Mouse (Mus musculus): ENCODE measurements at regions not wholly inside any gene's neighbourhood (a gene's known extent, or its start where the extent isn't known, plus 50 kb on each side); places are given as distances from the start of the nearest gene placed in this dataset.

DNA sequence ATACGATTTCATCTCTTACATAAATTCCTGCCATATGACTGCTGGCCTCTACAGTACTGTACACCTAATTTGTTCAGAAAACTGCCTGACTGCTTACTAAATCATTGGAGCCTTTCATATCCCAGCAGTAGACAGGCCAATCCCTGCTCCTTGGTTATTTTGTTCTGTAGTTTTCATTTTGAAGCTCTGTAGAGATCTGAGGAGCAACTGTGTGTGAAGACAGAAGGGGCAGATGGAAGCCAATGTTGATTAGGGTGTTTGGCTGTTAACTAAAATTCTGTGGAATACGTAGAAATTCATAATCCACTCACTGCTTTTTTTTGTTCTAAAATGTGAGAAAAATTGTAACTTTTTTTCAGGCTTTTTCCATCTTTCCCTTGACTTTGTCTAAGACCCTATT lies 573.1 kb downstream of the Ets1 start:
- H3K27ac ChIP-seq (ENCODE audit: low read depth, low read length) = no peak overlapping the region
- H3K27me3 ChIP-seq (ENCODE audit: control insufficient read depth, insufficient read depth, low read length) = no peaks in the 10 kb centered on the region
- H3K4me2 ChIP-seq (replicated peaks; ENCODE audit: low read depth, low read length) = no peak overlapping the region
- ATAC-seq (ENCODE audit: low FRiP score) (no peak), DNase-seq (ENCODE audit: low spot score) (no peak)
- WGBS = 89% methylated on average over 2 of the region's 2 CpGs
- no peak overlapping the region for H3K9ac ChIP-seq (ENCODE audit: low read depth, low read length)
- H3K4me1 ChIP-seq (replicated peaks; ENCODE audit: control insufficient read depth, insufficient read depth, low read length) = no peaks in the 10 kb centered on the region
- no peak overlapping the region for H3K4me3 ChIP-seq (ENCODE audit: low read depth, low read length)
- H3K36me3 ChIP-seq (ENCODE audit: control insufficient read depth, insufficient read depth, low read length) = no peaks in the 10 kb centered on the region
- H3K9me3 ChIP-seq (ENCODE audit: control insufficient read depth, low read length) = no peaks in the 10 kb centered on the region

DNA sequence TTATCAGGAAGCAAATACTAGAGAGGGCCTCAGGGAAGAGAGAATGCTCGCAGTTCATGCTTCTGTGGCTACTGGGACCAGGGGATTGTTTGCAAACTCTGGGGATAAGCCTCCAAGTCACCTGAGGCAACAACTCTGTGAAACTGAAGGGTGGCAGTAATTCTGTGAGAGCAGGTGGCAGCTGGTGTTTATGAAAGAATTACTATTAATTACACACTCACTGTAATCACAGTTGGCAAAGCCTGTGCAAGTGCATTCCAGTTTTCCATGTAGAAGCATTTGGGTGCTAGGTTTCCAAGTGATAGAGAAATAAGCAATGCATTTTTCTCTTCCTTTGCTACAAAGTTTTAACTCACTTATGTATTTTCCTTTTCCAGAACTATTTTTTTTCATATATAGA lies 578.5 kb downstream of the Ets1 start:
- H3K36me3 ChIP-seq (ENCODE audit: control insufficient read depth, insufficient read depth, low read length) = no peaks in the 10 kb centered on the region
- no peak overlapping the region for H3K4me2 ChIP-seq (replicated peaks; ENCODE audit: low read depth, low read length)
- H3K9me3 ChIP-seq (ENCODE audit: control insufficient read depth, low read length) = no peaks in the 10 kb centered on the region
- DNase-seq (ENCODE audit: low spot score) (no peak), ATAC-seq (ENCODE audit: low FRiP score) (no peak)
- WGBS = 81% methylated on average over 1 of the region's 1 CpGs
- H3K27me3 ChIP-seq (ENCODE audit: control insufficient read depth, insufficient read depth, low read length) = no peaks in the 10 kb centered on the region
- H3K4me3 ChIP-seq (ENCODE audit: low read depth, low read length) = no peak overlapping the region
- no peaks in the 10 kb centered on the region for H3K4me1 ChIP-seq (replicated peaks; ENCODE audit: control insufficient read depth, insufficient read depth, low read length)
- no peak overlapping the region for H3K27ac ChIP-seq (ENCODE audit: low read depth, low read length)
- no peak overlapping the region for H3K9ac ChIP-seq (ENCODE audit: low read depth, low read length)

GRCm38 (mm10) chr9:33220981-33221380 lies 585.0 kb downstream of the Ets1 start:
- no peak overlapping the region for H3K27ac ChIP-seq (ENCODE audit: low read depth, low read length)
- H3K36me3 ChIP-seq (ENCODE audit: control insufficient read depth, insufficient read depth, low read length) = no peaks in the 10 kb centered on the region
- H3K27me3 ChIP-seq (ENCODE audit: control insufficient read depth, insufficient read depth, low read length) = no peaks in the 10 kb centered on the region
- H3K4me2 ChIP-seq (replicated peaks; ENCODE audit: low read depth, low read length) = no peak overlapping the region
- WGBS = 82% methylated on average over 4 of the region's 4 CpGs
- H3K9ac ChIP-seq (ENCODE audit: low read depth, low read length) = no peak overlapping the region
- no peaks in the 10 kb centered on the region for H3K4me1 ChIP-seq (replicated peaks; ENCODE audit: control insufficient read depth, insufficient read depth, low read length)
- H3K4me3 ChIP-seq (ENCODE audit: low read depth, low read length) = no peak overlapping the region
- DNase-seq (ENCODE audit: low spot score) = no peak
- ATAC-seq (ENCODE audit: low FRiP score) = no peak
- H3K9me3 ChIP-seq (ENCODE audit: control insufficient read depth, low read length) = no peaks in the 10 kb centered on the region

- DNase-seq (ENCODE audit: low spot score) = no peak
- H3K27ac ChIP-seq (ENCODE audit: low read depth, low read length) = no peak overlapping the region
- H3K9ac ChIP-seq (ENCODE audit: low read depth, low read length) = no peak overlapping the region
- no peak overlapping the region for H3K4me3 ChIP-seq (ENCODE audit: low read depth, low read length)
- ATAC-seq (ENCODE audit: low FRiP score) = no peak
- H3K27me3 ChIP-seq (ENCODE audit: control insufficient read depth, insufficient read depth, low read length) = no peaks in the 10 kb centered on the region
- H3K9me3 ChIP-seq (ENCODE audit: control insufficient read depth, low read length) = no peaks in the 10 kb centered on the region
- no peaks in the 10 kb centered on the region for H3K4me1 ChIP-seq (replicated peaks; ENCODE audit: control insufficient read depth, insufficient read depth, low read length)
- 82% methylated on average over 11 of the region's 11 CpGs for WGBS
- no peak overlapping the region for H3K4me2 ChIP-seq (replicated peaks; ENCODE audit: low read depth, low read length)
- no peaks in the 10 kb centered on the region for H3K36me3 ChIP-seq (ENCODE audit: control insufficient read depth, insufficient read depth, low read length)
Measured at GRCm38 (mm10) chr9:33222066-33222805, 586.2 kb downstream of the Ets1 start.

GRCm38 (mm10) chr9:33233699-33234131 lies 597.7 kb downstream of the Ets1 start:
- WGBS = 18% methylated on average over 9 of the region's 9 CpGs

DNA sequence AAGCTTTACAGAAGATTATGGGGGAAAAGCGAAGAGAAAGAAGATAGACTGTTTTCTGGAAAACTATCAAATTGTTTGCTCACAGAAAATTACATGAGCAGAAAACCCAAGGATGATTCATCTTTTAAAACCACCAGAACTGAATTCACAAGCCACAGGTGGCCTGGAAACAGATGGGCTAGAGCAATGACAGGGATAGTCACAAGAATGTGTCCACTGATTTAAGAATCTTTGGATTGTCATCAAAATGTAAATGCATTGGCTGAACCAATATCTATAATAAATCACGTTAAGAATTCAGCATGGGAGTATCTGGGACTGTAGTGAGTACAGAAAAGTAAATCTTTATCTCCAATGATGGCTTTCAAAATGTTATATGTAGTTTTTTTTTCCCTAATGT lies 602.2 kb downstream of the Ets1 start:
- Histone ChIP-seq H3K9me3 (ENCODE audit: control insufficient read depth, low read length) (no peaks in the 10 kb centered on the region), H3K4me3 (ENCODE audit: low read depth, low read length) (no peak overlapping the region), H3K36me3 (ENCODE audit: control insufficient read depth, insufficient read depth, low read length) (no peaks in the 10 kb centered on the region), H3K27me3 (ENCODE audit: control insufficient read depth, insufficient read depth, low read length) (no peaks in the 10 kb centered on the region), H3K27ac (ENCODE audit: low read depth, low read length) (no peak overlapping the region), H3K4me1 (replicated peaks; ENCODE audit: control insufficient read depth, insufficient read depth, low read length) (no peaks in the 10 kb centered on the region), H3K9ac (ENCODE audit: low read depth, low read length) (no peak overlapping the region), H3K4me2 (replicated peaks; ENCODE audit: low read depth, low read length) (no peak overlapping the region)
- DNase-seq (ENCODE audit: low spot score) (no peak), ATAC-seq (ENCODE audit: low FRiP score) (no peak)
- 88% methylated on average over 2 of the region's 2 CpGs for WGBS

More at GRCm38 (mm10) chr9:33233699-33234131, 597.7 kb downstream of the Ets1 start:
- H3K27me3 ChIP-seq (ENCODE audit: control insufficient read depth, insufficient read depth, low read length) = no peaks in the 10 kb centered on the region
- H3K27ac ChIP-seq (ENCODE audit: low read depth, low read length) = no peak overlapping the region
- H3K4me1 ChIP-seq (replicated peaks; ENCODE audit: control insufficient read depth, insufficient read depth, low read length) = no peaks in the 10 kb centered on the region
- ATAC-seq (ENCODE audit: low FRiP score) (peak; percentile 77; the same call in 1 of the 2 replicates), DNase-seq (ENCODE audit: low spot score) (peak; percentile 12)
- no peaks in the 10 kb centered on the region for H3K9me3 ChIP-seq (ENCODE audit: control insufficient read depth, low read length)
- no peak overlapping the region for H3K4me2 ChIP-seq (replicated peaks; ENCODE audit: low read depth, low read length)
- H3K4me3 ChIP-seq (ENCODE audit: low read depth, low read length) = no peak overlapping the region
- H3K36me3 ChIP-seq (ENCODE audit: control insufficient read depth, insufficient read depth, low read length) = no peaks in the 10 kb centered on the region
- H3K9ac ChIP-seq (ENCODE audit: low read depth, low read length) = no peak overlapping the region

DNA sequence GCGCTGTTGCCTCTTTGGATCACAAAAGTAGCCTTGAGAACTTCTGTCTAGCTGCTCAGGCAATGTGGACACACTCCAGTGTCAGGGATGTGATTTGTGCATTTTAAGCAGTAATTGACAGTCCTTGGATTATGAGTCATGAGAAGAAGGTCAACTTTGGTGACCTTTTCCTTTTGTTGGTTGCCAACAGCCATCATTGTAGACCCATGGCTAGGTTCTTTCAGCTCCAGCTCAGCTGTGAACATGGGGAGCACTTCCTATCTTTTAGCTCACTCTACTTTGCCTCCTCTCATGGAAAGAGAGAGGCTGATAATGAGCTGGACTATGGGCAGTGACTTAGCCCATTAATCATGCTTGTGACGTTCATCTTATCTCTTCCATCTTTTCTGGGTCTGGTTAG lies 602.8 kb downstream of the Ets1 start:
- Histone ChIP-seq H3K27ac (ENCODE audit: low read depth, low read length) (no peak overlapping the region), H3K9me3 (ENCODE audit: control insufficient read depth, low read length) (no peaks in the 10 kb centered on the region), H3K36me3 (ENCODE audit: control insufficient read depth, insufficient read depth, low read length) (no peaks in the 10 kb centered on the region), H3K27me3 (ENCODE audit: control insufficient read depth, insufficient read depth, low read length) (no peaks in the 10 kb centered on the region), H3K4me1 (replicated peaks; ENCODE audit: control insufficient read depth, insufficient read depth, low read length) (no peaks in the 10 kb centered on the region), H3K4me3 (ENCODE audit: low read depth, low read length) (no peak overlapping the region), H3K9ac (ENCODE audit: low read depth, low read length) (no peak overlapping the region), H3K4me2 (replicated peaks; ENCODE audit: low read depth, low read length) (no peak overlapping the region)
- no peak for ATAC-seq (ENCODE audit: low FRiP score)
- no peak for DNase-seq (ENCODE audit: low spot score)
- 79% methylated on average over 2 of the region's 2 CpGs for WGBS

GRCm38 (mm10) chr9:33240506-33240905 lies 604.5 kb downstream of the Ets1 start:
- no peak overlapping the region for H3K4me2 ChIP-seq (replicated peaks; ENCODE audit: low read depth, low read length)
- no peak overlapping the region for H3K27ac ChIP-seq (ENCODE audit: low read depth, low read length)
- no peaks in the 10 kb centered on the region for H3K4me1 ChIP-seq (replicated peaks; ENCODE audit: control insufficient read depth, insufficient read depth, low read length)
- H3K9me3 ChIP-seq (ENCODE audit: control insufficient read depth, low read length) = no peaks in the 10 kb centered on the region
- no peaks in the 10 kb centered on the region for H3K36me3 ChIP-seq (ENCODE audit: control insufficient read depth, insufficient read depth, low read length)
- no peak overlapping the region for H3K9ac ChIP-seq (ENCODE audit: low read depth, low read length)
- 65% methylated on average over 1 of the region's 1 CpGs for WGBS
- no peaks in the 10 kb centered on the region for H3K27me3 ChIP-seq (ENCODE audit: control insufficient read depth, insufficient read depth, low read length)
- no peak for DNase-seq (ENCODE audit: low spot score)
- no peak for ATAC-seq (ENCODE audit: low FRiP score)
- no peak overlapping the region for H3K4me3 ChIP-seq (ENCODE audit: low read depth, low read length)

- ATAC-seq (ENCODE audit: low FRiP score) (no peak), DNase-seq (ENCODE audit: low spot score) (no peak)
- H3K4me1 ChIP-seq (replicated peaks; ENCODE audit: control insufficient read depth, insufficient read depth, low read length) = no peaks in the 10 kb centered on the region
- no peak overlapping the region for H3K27ac ChIP-seq (ENCODE audit: low read depth, low read length)
- no peaks in the 10 kb centered on the region for H3K36me3 ChIP-seq (ENCODE audit: control insufficient read depth, insufficient read depth, low read length)
- WGBS = 93% methylated on average over 3 of the region's 3 CpGs
- no peak overlapping the region for H3K4me3 ChIP-seq (ENCODE audit: low read depth, low read length)
- H3K9me3 ChIP-seq (ENCODE audit: control insufficient read depth, low read length) = no peaks in the 10 kb centered on the region
- no peak overlapping the region for H3K4me2 ChIP-seq (replicated peaks; ENCODE audit: low read depth, low read length)
- H3K9ac ChIP-seq (ENCODE audit: low read depth, low read length) = no peak overlapping the region
- H3K27me3 ChIP-seq (ENCODE audit: control insufficient read depth, insufficient read depth, low read length) = no peaks in the 10 kb centered on the region
Measured at GRCm38 (mm10) chr9:33240914-33241635, 605.1 kb downstream of the Ets1 start.
